Mouse (Mus musculus) lung, postnatal 25 days (tissue): ENCODE measurements at regions not wholly inside any gene's neighbourhood (a gene's known extent, or its start where the extent isn't known, plus 50 kb on each side); places are given as distances from the start of the nearest gene placed in this dataset.
"Not testable (repeated sequence)": the region's sequence is repeated elsewhere in the genome, so short reads cannot be mapped to it uniquely, and the experiment has no call there.

Source experiments
- DNase-seq: peaks from one replicate; pipeline ENCODE4 v3.0.0; 2022; ENCODE audit warnings: low spot score

DNA sequence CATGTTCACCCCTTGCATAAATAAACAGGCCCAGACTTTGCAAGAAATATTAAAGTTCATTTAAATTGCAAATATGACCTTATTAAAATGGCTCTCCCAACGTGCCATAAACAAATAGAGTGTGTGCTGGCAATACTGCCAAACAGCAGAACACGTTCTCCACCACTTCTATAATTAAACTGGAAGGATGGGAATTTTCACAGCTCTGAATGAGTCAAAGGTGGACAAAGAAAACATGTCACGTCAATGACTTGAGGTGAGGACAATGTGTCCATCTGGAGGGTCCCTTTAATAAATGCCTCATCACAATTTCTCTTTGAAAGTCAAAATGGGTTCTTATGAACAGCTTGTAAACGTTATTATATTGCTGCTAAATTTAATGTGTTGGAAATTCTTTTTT lies 114.8 kb downstream of the Galc start:
- DNase-seq: no peak

DNA sequence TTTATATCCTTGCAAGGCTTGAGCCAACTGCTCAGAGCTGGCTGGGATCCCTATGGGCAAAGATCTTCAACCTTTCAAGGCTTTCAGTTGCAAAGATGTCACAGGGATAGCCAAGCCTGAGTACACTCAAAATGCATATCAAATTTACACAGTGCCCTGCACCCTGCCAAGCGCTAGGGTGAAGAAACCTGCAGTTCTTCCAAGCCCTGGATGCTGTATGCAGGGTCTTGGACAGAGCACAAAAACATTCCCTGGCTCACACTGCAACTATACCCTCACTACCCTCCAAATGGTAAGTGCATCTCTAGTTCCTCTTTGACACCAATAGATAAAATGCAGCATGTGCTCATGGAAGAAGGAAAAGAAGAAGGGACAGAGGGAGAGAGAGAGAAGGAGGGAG lies 116.1 kb downstream of the Galc start:
- DNase-seq: no peak

DNA sequence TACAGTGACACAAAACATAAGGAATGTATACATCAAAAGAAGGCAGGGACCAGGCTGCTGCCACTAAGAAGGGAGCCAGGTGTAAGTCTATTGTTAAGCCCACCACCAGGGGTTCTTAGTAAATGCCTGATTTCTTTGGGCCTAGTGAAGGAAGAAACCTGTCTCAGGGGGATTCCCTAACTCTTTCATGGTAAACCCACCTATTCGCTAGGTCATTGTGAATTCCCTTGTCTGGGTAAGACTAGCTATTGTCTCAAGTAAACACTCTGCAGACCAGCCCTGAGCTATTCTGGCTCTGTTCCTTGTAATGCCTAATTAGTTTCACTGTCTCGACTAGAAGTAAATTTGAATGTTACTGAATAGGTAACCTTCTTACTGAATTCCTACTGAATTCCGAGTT lies 119.4 kb downstream of the Galc start:
- not testable (repeated sequence) for DNase-seq

DNA sequence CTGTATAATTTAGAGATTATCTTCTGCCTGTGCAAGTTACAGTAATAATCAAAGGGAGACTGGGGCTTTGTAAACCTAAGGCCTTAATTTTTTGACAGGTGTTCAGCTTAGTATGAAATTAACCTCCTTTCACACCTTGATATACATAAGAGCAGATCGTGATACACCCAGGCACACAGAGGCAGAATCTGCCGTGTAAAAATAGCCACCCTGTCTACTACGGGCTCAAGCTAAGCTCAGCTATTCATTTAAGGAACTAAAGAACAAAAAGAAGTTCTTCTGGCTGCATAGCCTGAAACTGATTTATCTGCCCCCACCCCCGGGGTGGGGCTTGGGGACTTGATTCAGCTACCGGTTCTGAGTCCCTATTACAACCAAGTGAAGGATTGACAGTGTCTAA lies 128.0 kb downstream of the Galc start:
- DNase-seq: no peak

DNA sequence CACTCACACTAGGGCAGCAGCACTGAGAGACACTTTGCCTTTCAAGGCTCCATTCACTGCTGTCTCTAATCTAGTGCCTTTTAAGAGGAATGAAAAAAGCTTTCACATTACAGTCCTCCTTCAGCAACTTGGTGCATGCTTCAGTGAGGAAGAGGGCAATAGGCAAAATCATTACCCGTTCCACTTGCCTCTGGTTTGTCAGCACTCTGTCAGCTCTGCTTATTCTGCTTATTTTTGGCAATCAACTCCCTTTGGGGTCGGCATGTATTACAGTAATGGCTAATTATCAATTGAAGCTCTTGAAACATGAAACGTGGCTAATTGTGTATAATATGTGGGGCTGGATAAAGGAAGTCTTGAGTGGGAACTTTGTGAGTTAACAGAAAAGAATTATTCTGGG lies 135.7 kb downstream of the Galc start:
- no peak for DNase-seq

DNA sequence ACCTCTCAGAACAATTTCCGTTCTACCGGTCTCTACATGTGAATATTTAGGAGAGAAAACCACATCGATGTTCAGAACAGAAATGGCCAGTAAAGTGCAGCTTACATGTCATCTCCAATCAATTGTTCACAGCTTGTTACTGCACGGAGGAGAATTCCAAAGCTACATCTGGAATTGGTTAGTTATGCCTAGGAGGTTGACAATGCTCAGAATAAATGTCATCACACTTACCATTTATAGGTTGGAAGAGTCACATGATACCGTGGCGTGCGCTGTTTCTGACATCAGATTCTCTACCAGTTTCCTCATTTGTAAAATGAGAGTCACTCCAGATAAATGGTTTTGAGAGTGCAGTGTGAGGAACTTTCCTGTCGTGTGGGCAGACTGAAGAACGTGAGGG lies 151.2 kb downstream of the Galc start:
- no peak for DNase-seq

DNA sequence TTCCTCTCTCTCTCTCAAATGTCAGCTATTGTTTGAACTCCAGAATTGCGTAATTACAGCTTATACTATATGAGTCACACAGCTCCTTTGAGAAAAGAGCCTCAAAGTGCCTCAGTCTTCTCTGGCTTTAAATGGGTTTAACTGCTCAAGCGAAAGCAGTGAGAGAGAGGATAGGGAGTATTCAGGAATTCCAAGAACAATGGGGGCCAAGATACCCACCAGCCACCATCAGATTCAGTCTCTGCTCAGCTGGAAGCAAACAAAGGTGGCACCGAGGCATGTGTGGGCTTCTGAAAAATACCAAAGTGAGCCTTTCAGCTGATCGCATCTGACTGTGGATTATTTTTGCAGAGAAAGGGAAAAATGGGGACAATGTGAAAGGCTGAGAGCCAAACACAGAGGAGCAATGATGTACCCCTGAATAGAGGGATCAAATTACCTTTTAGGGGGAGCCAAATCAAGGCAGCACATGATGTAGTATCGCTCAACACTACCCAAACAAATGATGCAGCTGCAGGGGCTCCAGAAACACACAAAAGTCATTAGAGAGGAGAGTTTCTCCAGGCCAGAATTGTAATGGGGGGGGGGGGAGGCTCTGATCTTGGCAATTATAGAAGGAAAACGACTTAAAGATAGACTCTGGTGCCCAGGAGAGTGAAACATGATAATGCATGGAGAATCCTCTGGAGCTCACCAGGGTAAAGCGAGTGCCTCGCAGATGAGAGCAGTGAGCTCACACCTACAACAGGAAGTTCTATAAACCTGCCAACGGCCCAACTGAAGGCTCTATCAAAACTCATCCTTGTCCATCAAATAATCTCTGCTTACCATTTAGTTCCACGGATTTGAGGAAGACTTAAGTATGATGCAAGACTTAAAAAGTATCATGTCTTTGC lies 152.2 kb downstream of the Galc start:
- no peak for DNase-seq

DNA sequence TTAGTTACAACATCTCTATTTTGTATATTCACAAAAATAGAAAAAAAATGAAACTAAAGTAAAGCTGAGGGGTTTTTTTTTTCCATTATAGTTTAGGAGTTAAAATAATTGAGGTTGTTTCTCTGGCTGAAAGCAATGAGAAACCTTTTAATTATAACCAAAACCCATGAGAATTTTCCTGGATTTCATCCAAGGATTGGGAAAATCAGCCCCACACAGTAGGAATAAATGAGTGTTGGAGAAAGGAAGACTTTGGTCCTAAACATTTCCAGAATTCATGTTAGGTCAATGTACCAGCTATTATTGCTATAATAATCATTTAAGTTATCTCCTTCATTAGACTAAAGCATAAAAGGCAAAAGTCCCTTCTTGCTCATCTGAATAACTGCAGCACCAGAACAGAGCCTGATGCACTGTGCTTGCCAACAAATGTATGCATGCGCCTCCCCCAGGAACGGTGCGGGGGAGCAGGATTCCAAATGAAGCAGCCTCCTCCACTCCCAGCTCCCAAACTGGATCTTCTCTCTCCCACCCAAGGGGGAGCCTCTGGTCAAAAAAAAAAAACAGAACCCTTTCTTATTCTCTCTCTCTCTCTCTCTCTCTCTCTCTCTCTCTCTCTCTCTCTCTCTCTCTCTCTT lies 153.0 kb downstream of the Galc start:
- DNase-seq: no peak

DNA sequence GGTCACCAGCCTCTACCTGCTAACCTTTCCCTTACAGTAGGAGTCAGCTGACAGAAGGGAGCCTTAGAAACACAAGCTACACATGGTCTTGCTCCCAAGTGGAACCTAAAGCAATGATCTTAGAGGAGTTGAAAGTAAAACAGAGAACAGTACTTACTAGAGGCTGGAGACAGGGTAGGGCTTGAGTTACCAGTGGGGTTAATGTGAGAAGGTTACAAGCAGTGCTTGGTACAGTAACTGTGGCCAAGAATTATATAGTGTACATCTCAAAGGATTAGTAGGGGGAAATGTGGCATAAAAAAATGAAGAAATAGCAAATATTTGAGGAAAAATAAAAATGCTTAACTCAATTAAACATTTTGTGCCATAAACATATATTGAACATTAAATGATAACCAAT lies 153.5 kb downstream of the Galc start:
- DNase-seq: no peak

DNA sequence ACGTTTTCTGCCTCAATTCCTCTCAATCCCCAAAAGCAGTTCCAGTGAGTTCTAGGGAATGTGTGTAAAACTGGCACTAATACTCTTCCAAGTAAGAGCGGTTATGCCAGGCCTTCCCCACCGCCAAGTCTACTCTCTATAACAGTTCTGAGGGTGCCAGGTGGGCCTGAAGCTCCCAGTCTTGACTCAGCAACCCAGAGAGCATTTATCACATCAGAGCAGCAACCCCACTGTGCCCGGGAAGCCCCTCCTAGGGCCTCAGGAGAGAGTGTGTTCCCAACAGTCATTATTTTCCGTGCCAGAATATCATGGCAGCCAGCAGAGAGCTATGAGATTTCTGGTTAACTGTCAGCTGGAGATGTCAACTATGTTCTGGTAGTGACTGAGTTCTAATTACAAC lies 169.1 kb downstream of the Galc start:
- no peak for DNase-seq

DNA sequence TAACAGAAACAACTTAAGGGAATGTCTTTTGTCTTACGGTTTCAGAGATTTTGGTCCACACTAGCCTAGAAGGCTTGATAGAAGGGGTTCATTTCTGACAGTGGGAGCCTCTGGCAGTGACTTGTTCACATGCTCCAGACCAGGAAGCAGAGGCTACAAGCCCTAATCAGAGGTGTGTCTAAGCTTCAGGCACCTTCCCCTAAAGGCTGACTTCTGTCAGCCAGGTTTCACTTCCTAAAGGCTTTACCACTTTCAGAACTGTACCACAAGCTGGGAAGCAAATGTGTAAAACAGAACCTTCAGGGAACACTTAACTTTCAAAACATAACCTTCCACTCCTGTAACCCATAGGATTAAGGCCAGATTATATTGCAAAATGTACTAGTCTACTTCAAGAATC lies 180.9 kb downstream of the Galc start:
- DNase-seq: no peak

DNA sequence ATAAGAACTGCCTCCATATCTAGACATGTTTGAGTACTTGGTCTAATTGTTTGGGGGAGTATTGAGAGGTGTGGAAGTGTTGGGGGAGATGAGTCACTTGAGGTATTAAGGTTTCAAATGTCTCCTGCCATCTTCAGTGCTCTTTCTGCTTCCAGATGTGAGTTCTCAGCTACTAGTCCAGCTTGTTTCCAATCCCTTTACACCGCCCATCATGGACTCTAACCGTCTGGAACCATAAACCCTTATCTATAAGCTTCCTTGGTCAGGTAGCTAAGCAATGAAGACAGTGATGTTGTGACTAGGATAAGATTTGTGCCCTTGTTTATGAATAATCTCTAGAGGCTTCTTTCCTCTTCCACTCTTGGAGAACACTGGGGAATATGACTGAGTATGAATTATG lies 183.7 kb downstream of the Galc start:
- DNase-seq: no peak

DNA sequence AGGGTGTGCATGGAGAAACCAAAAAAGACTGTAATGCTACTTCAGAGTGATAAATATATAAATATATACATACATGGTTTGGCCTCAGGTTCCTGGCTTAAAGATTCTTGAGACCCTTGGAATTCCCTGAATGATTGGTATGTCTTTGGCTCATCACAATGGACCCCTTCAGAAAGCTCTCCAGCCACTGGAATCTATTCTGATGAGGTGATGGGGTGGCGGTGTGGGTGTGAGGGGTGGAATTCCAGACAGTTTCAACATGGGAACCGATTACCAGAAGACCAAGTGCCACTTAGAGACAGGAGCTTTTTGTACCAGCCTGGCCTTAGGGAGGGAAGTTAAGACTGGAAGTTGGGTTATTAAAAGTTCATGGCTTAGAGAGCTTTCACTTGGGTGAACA lies 190.1 kb downstream of the Galc start:
- DNase-seq: no peak

DNA sequence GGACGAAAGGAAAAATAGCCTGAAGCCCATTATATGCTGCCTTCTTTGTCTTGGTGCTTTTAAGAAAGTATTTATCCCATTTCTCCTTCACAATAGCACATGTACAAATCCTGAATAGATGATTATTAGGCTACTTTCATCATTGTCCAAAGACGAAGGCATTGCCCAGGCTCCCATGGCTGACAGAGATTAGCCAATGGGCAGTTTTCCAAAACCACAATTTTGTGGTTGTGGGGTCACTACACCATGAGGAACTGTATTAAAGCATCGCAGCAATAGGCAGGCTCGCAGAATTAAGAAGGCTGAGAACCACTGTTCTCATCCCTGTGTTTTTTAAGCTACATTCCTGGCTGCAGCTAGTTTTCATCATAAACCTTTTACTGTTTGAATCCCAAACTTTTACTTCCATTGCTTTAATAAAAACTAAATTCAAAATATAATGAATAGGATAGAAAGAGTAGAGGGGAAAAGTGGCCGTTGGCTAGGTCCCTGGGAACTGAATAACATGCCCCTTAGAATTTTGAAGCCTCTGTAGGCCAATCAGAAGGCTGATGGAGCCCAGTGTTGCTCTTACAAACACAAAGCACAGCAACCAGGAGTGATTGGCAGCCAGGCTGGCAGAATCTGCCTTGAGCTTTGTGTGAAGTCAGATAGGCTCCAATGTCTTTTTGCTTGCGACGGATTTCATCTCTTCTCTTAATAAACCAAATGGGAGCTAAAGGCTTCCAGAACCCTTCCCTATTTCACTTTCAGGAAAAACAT lies 199.7 kb downstream of the Galc start:
- DNase-seq: no peak

DNA sequence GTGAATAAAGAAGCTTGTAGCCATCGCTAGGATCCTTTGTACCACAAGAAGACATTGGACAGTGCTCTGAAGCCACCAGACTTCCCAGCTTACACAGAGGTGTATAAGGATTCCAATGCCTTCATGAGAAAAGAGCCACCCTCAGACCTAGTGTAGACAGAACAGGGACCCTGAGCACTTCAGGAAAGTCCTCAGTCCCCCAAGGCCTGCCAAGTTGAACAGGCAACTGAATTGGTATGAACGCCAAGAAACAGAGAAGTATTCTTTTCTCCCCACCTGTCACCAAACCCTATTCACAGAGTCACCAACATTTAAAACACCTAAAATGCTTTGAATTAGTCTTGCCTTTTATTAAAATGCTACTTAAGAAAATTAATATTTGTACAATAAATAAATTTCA lies 200.3 kb downstream of the Galc start:
- no peak for DNase-seq

DNA sequence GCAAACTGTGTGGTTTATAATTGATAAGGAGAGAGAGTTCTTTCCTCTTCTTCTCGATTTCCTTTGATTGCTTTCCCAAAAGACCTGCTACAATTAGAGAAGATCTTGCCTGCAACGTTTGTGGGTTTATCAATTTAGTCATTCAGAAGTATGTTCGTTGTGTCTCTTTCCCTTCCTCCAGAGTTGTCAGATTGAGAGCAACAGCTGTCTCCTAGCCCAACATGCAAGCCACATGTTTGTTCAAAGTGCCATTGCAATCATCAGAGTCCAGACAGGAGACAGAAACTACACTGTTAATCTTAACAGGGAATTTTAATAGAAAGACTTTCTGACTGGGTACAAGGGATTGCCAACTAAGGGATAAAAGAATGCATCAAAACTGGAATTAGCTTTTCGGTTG lies 208.3 kb downstream of the Galc start:
- no peak for DNase-seq

DNA sequence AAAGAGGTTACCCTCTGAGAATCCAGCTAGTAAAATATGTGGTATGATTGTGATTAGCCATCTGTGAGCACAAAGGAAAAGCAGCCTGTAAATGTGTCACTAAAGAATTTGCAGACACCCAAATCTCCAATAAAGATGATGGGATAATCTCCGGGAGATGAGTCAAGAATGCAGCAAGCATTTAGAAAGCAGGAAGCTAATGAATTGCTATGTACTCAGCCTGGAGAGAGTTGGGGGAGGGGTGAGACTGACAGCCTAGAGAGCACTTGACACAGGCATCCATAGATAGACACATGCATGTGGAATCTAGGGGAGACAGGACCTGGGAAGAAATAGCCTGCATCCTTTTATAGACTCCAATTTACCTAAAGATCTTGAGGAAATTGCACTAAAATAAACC lies 208.8 kb downstream of the Galc start:
- DNase-seq: no peak

DNA sequence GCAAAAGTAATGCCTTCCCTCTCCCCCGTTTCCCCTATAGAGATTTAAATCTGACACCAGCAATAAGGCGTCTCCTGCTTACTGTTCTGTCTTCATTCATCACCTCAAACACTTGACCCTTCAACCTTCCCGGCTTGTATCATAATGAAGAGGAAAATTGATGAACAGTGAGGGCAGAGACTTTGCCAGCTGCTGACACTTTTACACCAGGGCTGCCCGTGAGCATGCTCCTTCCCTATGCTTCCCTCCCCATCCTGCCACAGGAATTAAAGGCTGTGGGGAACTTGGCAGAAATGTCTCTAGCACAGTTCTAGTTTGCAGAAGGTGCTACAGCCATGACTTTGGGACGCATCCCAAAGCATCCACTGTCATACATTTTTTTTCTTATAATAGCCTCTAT lies 209.2 kb downstream of the Galc start:
- DNase-seq: no peak

DNA sequence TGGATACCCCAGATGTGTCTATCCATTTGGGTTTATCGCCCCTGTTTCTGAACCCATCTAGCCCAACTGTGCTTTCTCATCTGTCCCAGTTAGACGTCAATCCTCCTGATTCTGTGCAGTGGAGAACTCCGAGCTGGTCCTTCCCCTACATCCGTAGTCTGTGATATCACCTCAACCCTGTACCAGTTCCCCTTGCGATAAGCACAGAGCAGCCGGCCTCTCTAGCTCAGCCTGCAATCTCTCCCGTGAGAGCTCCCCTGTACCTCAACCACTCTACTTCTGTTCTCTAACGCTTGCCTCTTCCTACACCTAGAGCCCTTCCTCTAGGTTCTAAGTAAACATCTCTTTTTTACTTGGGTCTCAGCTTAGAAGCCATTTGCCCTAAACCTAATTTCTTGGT lies 211.5 kb downstream of the Galc start:
- DNase-seq: no peak

DNA sequence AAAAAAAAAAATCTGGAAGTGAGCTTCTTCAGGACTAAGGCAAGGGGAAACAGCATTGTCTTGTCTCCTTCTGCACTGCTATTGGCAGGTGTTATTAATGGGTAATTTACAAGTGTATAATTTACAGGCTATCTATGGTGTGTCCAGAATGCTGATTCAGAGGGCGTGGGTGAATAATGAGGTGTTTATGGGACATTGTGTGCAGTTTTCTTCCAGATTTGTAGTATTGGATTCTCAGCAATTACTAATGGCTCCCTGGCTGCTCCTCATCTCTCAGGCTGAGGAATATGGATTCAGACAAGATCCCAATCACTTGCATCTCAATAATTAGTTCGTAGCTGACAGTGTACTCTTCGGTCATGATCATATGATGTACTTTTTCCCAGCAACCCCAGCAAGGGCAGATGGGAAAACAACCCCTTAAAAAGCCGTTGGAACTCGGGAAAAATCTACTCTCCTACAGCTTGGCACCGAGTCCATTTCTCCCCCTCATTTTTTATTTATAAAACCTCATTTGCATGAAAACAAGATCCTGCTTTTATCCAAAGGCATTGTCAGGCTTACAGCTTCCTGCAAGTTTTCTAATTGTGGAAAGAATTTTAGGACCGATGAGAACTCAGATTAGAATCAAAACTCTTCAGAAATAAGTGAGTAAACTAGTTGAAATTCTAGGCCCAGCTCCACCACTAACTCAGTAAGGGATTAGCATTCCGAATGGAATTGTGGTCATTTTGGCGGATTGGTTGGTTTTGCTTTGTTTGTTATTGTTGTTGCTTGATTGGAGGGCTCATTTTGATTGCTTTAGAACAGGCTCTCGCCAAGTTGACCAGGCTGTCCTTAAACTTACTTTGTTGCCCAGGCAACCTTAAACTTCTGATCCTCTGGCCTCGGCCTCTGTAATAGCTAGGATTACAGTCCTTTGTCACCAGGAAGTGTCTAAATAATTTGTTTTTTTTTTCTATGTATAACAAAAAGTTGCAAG lies 212.5 kb downstream of the Galc start:
- DNase-seq: no peak

DNA sequence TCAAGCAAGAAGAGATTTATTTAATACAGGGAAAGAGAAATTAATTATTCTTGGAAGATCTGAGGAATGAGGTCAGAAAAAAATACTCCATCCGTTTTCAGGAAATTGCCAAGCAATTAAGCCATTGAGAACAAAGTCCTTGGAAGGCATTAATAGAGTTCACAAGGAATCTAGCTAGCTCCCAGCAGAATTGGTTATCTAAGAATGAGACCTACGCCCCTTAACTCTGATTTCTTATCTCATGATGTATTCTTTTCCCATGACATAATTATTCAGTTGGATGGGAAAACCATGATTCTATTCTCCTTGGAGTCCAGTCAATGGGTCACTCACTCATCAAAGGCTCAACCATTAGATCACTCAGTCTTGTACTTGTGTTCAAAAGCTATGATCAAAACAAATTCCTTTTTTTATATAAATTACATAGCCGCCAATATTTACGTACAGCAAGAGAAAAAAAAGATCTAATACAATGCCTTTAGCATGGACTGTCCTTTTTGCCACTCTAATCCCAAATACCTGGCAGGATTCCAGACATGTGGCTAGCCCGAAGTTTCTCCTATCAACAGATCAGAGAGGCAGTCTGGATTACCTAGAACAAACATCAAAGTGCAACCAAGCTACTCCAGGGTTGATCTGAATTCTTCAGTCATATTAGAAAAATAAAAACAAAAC lies 213.3 kb downstream of the Galc start:
- no peak for DNase-seq
